Mouse (Mus musculus): ENCODE measurements at regions not wholly inside any gene's neighbourhood (a gene's known extent, or its start where the extent isn't known, plus 50 kb on each side); places are given as distances from the start of the nearest gene placed in this dataset.

DNA sequence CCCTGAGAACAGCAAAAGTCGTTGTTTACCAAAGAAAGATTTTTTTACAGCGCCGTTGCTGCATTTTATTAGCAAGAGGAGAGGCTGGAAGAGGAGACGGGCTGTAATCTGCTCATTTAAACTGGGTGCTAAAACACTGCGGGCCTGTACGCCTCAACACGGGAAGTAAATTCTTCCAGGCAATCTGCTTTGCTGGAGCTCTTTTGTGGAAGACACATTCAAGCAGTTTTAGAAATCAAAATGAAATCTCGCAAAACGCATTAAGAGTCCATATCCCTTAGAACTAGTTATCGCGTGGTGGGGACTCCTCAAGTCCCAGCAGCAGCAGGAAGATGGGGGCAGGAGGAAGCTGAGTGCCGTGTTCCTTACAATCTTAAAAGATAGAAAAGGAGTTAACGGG is 65.9 kb upstream of the Syt13 start:
- TF ChIP-seq ZNF384 (IDR thresholded peaks at IDR 0.05; ENCODE audit: low read depth, low read length) (no peak), ZC3H11A (IDR thresholded peaks at IDR 0.05; ENCODE audit: borderline replicate concordance, low read depth, low read length) (no peak)

Data from ES-E14 (cell line).